Mouse (Mus musculus) liver, embryonic 13.5 days (tissue): ENCODE results near the gene Msi1. TPM values are rescaled to one million over a fixed set of nuclear protein-coding genes. Genes with fewer than 3 reads are reported as not detected.
"Not testable (repeated sequence)": the region's sequence is repeated elsewhere in the genome, so short reads cannot be mapped to it uniquely, and the experiment has no call there.

ENCODE experiments used
- ATAC-seq: fragments of 200-750 bp; cut with Nextera tagmentation; 2 replicates; pipeline ENCODE4 v1.8.0; 2017; ENCODE audit warnings: low read depth, mild to moderate bottlenecking, moderate number of reproducible peaks, moderate library complexity
- DNase-seq: peaks from one replicate; pipeline ENCODE4 v3.0.0; 2022
- H3K27ac ChIP-seq: fragments of 300-500 bp; sonication (generic); 2 replicates; pipeline ENCODE4 v1.5.1; 2015; ENCODE audit warnings: moderate library complexity, mild to moderate bottlenecking, inconsistent platforms
- H3K27me3 ChIP-seq: fragments of 300-500 bp; sonication (generic); 2 replicates; pipeline ENCODE4 v1.6.1; 2015; ENCODE audit warnings: mild to moderate bottlenecking, inconsistent platforms
- H3K36me3 ChIP-seq: fragments of 300-500 bp; sonication (generic); 2 replicates; pipeline ENCODE4 v1.6.1; 2015; ENCODE audit warnings: mild to moderate bottlenecking, inconsistent platforms
- H3K4me1 ChIP-seq: fragments of 300-500 bp; sonication (generic); replicated peaks from 2 replicates; pipeline ENCODE4 v1.6.1; 2015; ENCODE audit warnings: inconsistent platforms
- H3K4me2 ChIP-seq: fragments of 300-500 bp; sonication (generic); 2 replicates; pipeline ENCODE4 v1.6.1; 2015; ENCODE audit warnings: inconsistent platforms, mild to moderate bottlenecking, moderate library complexity
- H3K4me3 ChIP-seq: fragments of 300-500 bp; sonication (generic); replicated peaks from 2 replicates; pipeline ENCODE4 v1.5.1; 2015; ENCODE audit warnings: mild to moderate bottlenecking, inconsistent platforms
- H3K9ac ChIP-seq: fragments of 300-500 bp; sonication (generic); 2 replicates; pipeline ENCODE4 v1.6.1; 2015; ENCODE audit warnings: mild to moderate bottlenecking, inconsistent platforms
- H3K9me3 ChIP-seq: fragments of 300-500 bp; sonication (generic); replicated peaks from 2 replicates; pipeline ENCODE4 v1.6.1; 2016; ENCODE audit warnings: inconsistent platforms
- WGBS: fragments of 180-500 bp; shearing (Covaris S2); methylation state at CpG from one replicate; pipeline ENCODE4 v1.1.7; 2015; ENCODE audit not compliant: insufficient replicate concordance; 5-methylcytosine and 5-hydroxymethylcytosine counted together
- polyA plus RNA-seq: library from polyadenylated mRNA; unstranded; fragments of >200 nt; fragmentation: Nextera tagmentation; extraction: Ambion mirVana; gene quantifications from 2 replicates; pipeline ENCODE4 v1.2.1, GENCODE M21; 2015

Msi1 gene
- polyA plus RNA-seq, 1 experiment from 2014 or later: 0.83 TPM

DNA sequence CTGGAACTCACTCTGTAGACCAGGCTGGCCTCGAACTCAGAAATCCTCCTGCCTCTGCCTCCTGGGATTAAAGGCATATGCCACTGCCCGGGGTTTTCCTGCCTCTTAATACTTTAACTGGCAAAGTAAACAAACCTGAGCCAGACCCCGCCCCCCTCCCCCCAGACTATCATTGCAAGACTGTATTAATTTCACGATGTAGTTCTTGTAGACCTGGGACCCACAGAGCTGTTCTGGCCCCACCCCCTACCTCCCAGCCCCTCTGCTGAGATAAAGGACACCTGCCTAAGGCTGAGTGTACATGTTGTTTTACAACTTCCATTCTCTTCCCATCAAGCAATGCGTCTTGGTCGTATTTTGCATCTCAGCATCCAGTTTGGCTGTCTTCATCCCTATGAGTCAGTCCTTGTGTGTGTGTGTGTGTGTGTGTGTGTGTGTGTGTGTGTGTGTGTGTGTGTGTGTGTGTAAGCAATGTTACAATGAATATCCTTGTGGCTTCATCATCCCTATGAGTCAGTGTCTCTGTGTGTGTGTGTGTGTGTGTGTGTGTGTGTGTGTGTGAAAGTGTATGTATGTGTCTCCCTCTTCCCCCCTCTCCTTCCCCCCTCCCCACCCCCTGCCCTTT lies 63.4 kb downstream of the Msi1 start:
- Histone ChIP-seq H3K9me3 (no peaks in the 10 kb centered on the region), H3K4me2 (no peak overlapping the region), H3K27me3 (0 out of 2 replicates have a peak, but pooled peaks cover 2% of the 10 kb centered on the region), H3K9ac (no peak overlapping the region; the same call in 1 of the 2 replicates), H3K36me3 (no peaks in the 10 kb centered on the region), H3K4me1 (peaks cover 45% of the 10 kb centered on the region), H3K27ac (no peak overlapping the region; the same call in 1 of the 2 replicates), H3K4me3 (no peak overlapping the region)
- WGBS: 59% methylated on average over 6 of the region's 6 CpGs
- DNase-seq (no peak), ATAC-seq (no peak)

DNA sequence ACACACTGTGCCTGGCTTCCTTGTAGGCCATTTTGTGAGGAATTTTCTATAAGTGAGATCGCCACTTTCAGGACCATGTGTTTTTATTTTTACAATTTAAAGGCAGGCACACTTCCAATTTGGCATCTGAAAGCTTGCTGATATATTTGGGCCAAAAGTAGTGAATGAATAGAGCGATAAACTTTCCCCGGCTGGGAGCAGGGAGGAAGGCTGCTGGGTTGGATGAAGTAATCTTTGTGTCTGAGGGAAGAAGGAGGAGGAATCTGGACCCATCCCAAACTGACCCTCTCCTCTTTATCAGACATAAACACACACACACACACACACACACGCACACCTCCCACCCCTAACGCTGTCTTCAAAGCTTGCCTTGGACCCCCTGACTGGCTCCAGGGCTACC lies 64.0 kb downstream of the Msi1 start:
- Histone ChIP-seq H3K9ac (no peak overlapping the region), H3K27ac (no peak overlapping the region), H3K4me1 (peaks cover 43% of the 10 kb centered on the region), H3K4me3 (no peak overlapping the region), H3K4me2 (no peak overlapping the region), H3K36me3 (no peaks in the 10 kb centered on the region), H3K9me3 (no peaks in the 10 kb centered on the region), H3K27me3 (0 out of 2 replicates have a peak, but pooled peaks cover 2% of the 10 kb centered on the region)
- 54% methylated on average over 5 of the region's 5 CpGs for WGBS
- DNase-seq (no peak), ATAC-seq (no peak)

DNA sequence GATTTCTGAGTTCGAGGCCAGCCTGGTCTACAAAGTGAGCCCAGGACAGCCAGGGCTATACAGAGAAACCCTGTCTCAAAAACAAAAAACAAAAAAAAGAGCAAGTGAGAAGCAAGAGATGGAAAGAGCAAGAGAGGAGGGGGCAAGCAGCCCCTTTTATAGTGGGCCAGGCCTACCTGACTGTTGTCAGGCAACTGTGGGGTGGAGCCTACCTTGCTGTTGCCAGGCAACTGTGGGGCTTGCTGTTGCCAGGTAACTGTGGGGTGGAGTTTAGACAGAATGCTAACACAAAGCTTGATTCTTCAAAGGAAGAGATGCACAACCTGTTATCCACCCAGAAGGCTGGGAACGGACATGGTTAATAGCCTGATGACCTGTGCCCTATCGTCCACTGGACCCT lies 66.2 kb downstream of the Msi1 start:
- not testable (repeated sequence) for H3K27ac ChIP-seq, ATAC-seq, H3K36me3 ChIP-seq, H3K27me3 ChIP-seq, H3K9ac ChIP-seq, H3K9me3 ChIP-seq, H3K4me3 ChIP-seq, DNase-seq, H3K4me2 ChIP-seq
- WGBS: 69% methylated on average over 3 of the region's 3 CpGs
- peaks cover 48% of the 10 kb centered on the region for H3K4me1 ChIP-seq

DNA sequence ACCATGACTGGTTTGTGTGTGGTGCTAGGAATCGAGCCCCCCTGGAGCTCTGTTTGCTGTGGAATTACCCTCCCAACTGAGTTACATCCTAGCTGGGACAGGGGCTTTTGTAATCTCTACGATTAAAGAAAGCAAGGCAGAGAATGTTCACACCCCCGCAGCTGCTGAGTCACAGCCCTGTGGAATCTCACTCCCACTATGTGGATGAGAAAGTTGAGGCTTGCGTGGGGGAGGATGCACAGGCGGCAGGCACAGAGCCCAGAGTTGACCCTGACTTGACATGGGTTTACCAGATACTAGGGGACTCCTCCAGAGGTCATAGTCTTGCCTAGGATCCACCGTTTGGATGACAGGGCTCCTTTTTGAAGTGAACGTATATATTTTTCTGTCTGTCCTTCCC lies 67.6 kb downstream of the Msi1 start:
- H3K4me1 ChIP-seq: peaks cover 35% of the 10 kb centered on the region
- 69% methylated on average over 7 of the region's 7 CpGs for WGBS

GRCm38 (mm10) chr5:115498307-115499240 lies 69.2 kb downstream of the Msi1 start:
- 50% methylated on average over 9 of the region's 9 CpGs for WGBS
- DNase-seq (no peak), ATAC-seq (no peak)
- Histone ChIP-seq H3K27ac (no peak overlapping the region; the same call in 1 of the 2 replicates), H3K4me1 (peaks cover 28% of the 10 kb centered on the region), H3K4me2 (no peak overlapping the region), H3K9ac (no peak overlapping the region), H3K27me3 (0 out of 2 replicates have a peak, but pooled peaks cover 2% of the 10 kb centered on the region), H3K36me3 (no peaks in the 10 kb centered on the region), H3K4me3 (no peak overlapping the region), H3K9me3 (no peaks in the 10 kb centered on the region)

More for the DNA sequence above, 67.6 kb downstream of the Msi1 start:
- Histone ChIP-seq H3K27me3 (0 out of 2 replicates have a peak, but pooled peaks cover 2% of the 10 kb centered on the region), H3K9me3 (no peaks in the 10 kb centered on the region), H3K27ac (no peak overlapping the region), H3K9ac (no peak overlapping the region), H3K36me3 (no peaks in the 10 kb centered on the region), H3K4me3 (no peak overlapping the region), H3K4me2 (no peak overlapping the region)
- ATAC-seq: no peak
- no peak for DNase-seq

- WGBS: 59% methylated on average over 12 of the region's 12 CpGs
- Histone ChIP-seq H3K4me3 (no peak overlapping the region), H3K4me1 (peaks cover 22% of the 10 kb centered on the region), H3K36me3 (no peaks in the 10 kb centered on the region), H3K27me3 (0 out of 2 replicates have a peak, but pooled peaks cover under 1% of the 10 kb centered on the region), H3K27ac (no peak overlapping the region), H3K4me2 (no peak overlapping the region), H3K9ac (no peak overlapping the region), H3K9me3 (no peaks in the 10 kb centered on the region)
- ATAC-seq (no peak), DNase-seq (no peak)
Measured at GRCm38 (mm10) chr5:115500383-115500935, 71.1 kb downstream of the Msi1 start.

GRCm38 (mm10) chr5:115503035-115503434 lies 73.6 kb downstream of the Msi1 start:
- Histone ChIP-seq H3K27me3 (0 out of 2 replicates have a peak, but pooled peaks cover 4% of the 10 kb centered on the region), H3K9ac (no peak overlapping the region), H3K36me3 (no peaks in the 10 kb centered on the region), H3K4me1 (peaks cover 36% of the 10 kb centered on the region), H3K9me3 (no peaks in the 10 kb centered on the region), H3K4me2 (no peak overlapping the region), H3K27ac (no peak overlapping the region), H3K4me3 (no peak overlapping the region)
- ATAC-seq (no peak), DNase-seq (no peak)
- 56% methylated on average over 12 of the region's 12 CpGs for WGBS

Other genes starting within 250 kb of the Msi1 start
- gene Cabp1, start 235.2 kb upstream of the Msi1 start, polyA plus RNA-seq: not detected in 2 replicates
- gene Pop5, start 193.8 kb upstream of the Msi1 start, polyA plus RNA-seq: 120 and 127 TPM in 2 replicates
- gene Rnf10, start 156.7 kb upstream of the Msi1 start, polyA plus RNA-seq: 122 and 126 TPM in 2 replicates
- gene Coq5, start 149.9 kb upstream of the Msi1 start, polyA plus RNA-seq: 38.1 and 42.0 TPM in 2 replicates
- gene Dynll1, start 128.6 kb upstream of the Msi1 start, polyA plus RNA-seq: 744 and 768 TPM in 2 replicates
- 130 and 143 TPM in 2 replicates for gene Srsf9, start 102.4 kb upstream of the Msi1 start, polyA plus RNA-seq
- 13.0 and 19.0 TPM in 2 replicates for gene Gatc, start 88.4 kb upstream of the Msi1 start, polyA plus RNA-seq
- gene Triap1, start 88.4 kb upstream of the Msi1 start, polyA plus RNA-seq: 40.4 and 41.5 TPM in 2 replicates
- 735 and 795 TPM in 2 replicates for gene Cox6a1, start 80.6 kb upstream of the Msi1 start, polyA plus RNA-seq
- gene Pla2g1b, start 36.7 kb downstream of the Msi1 start, polyA plus RNA-seq: 0.35 TPM in 1 of 2 replicates, not detected in the other
- 5.6 and 6.1 TPM in 2 replicates for gene Sirt4, start 55.1 kb downstream of the Msi1 start, polyA plus RNA-seq
- gene Pxn, start 77.1 kb downstream of the Msi1 start, polyA plus RNA-seq: 11.1 and 14.5 TPM in 2 replicates
- 1,664 and 1,673 TPM in 2 replicates for gene Rplp0, start 129.9 kb downstream of the Msi1 start, polyA plus RNA-seq
- gene Gcn1l1, start 135.7 kb downstream of the Msi1 start, polyA plus RNA-seq: 18.7 and 19.3 TPM in 2 replicates
- gene Rab35, start 202.3 kb downstream of the Msi1 start, polyA plus RNA-seq: 14.7 and 16.7 TPM in 2 replicates